Mouse (Mus musculus) lung, embryonic 16.5 days (tissue): ENCODE measurements at regions not wholly inside any gene's neighbourhood (a gene's known extent, or its start where the extent isn't known, plus 50 kb on each side); places are given as distances from the start of the nearest gene placed in this dataset.
A peak's percentile ranks its signal among the peaks of the same experiment; 100 is the strongest.

Experiments used
- ATAC-seq: fragments of 200-750 bp; cut with Nextera tagmentation; 2 replicates; pipeline ENCODE4 v1.8.0; 2017; ENCODE audit warnings: low read depth, mild to moderate bottlenecking, moderate library complexity
- H3K27ac ChIP-seq: fragments of 300-500 bp; sonication (generic); 2 replicates; pipeline ENCODE4 v1.5.1; 2014; ENCODE audit warnings: mild to moderate bottlenecking, control low read depth, low read length
- H3K27me3 ChIP-seq: fragments of 300-500 bp; sonication (generic); 2 replicates; pipeline ENCODE4 v1.6.1; 2014; ENCODE audit warnings: low read depth, low read length, mixed read lengths; ENCODE audit not compliant: control insufficient read depth, insufficient read depth
- H3K36me3 ChIP-seq: fragments of 300-500 bp; sonication (generic); 2 replicates; pipeline ENCODE4 v1.6.1; 2014; ENCODE audit warnings: low read length; ENCODE audit not compliant: control insufficient read depth, insufficient read depth
- H3K4me1 ChIP-seq: fragments of 300-500 bp; sonication (generic); replicated peaks from 2 replicates; pipeline ENCODE4 v1.6.1; 2014; ENCODE audit warnings: low read length, mixed read lengths; ENCODE audit not compliant: control insufficient read depth, insufficient read depth
- H3K4me2 ChIP-seq: fragments of 300-500 bp; sonication (generic); 2 replicates; pipeline ENCODE4 v1.6.1; 2014; ENCODE audit warnings: low read depth, low read length, control low read depth
- H3K4me3 ChIP-seq: fragments of 300-500 bp; sonication (generic); 2 replicates; pipeline ENCODE4 v1.5.1; 2014; ENCODE audit warnings: mild to moderate bottlenecking, low read length, control low read depth
- H3K9ac ChIP-seq: fragments of 300-500 bp; sonication (generic); 2 replicates; pipeline ENCODE4 v1.6.1; 2014; ENCODE audit warnings: low read length, control low read depth
- H3K9me3 ChIP-seq: fragments of 300-500 bp; sonication (generic); 2 replicates; pipeline ENCODE4 v1.6.1; 2016; ENCODE audit warnings: low read length; ENCODE audit not compliant: control insufficient read depth
- WGBS: fragments of 180-500 bp; shearing (Covaris S2); extraction: QIAGEN DNeasy Blood & Tissue Kit; methylation state at CpG from one replicate; pipeline ENCODE4 v1.1.7; 2014; 5-methylcytosine and 5-hydroxymethylcytosine counted together

DNA sequence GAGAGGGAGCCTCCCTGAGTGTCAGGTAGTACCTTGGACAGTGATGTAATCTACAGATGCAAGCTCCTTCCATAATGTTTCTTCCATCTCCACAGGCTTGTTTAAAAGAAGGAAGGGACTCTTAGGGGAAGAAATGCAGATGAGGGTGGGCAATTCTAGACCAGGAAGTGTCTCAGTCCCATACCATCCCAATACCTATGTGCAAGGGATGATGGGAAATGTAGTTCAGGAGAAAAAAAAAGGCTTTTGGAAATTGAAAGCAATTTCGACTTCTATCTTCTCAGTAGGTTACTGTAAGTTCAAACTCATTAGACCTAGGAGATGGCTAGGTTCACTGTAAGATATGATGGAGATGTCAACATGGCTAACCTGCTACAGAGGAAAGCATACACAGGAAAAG lies 68.3 kb downstream of the Cd83 start:
- Histone ChIP-seq H3K9ac (no peak overlapping the region), H3K27ac (no peak overlapping the region), H3K4me3 (no peak overlapping the region), H3K9me3 (no peaks in the 10 kb centered on the region), H3K4me2 (no peak overlapping the region), H3K27me3 (no peaks in the 10 kb centered on the region), H3K4me1 (no peaks in the 10 kb centered on the region), H3K36me3 (no peaks in the 10 kb centered on the region)
- no peak for ATAC-seq
- WGBS: 65% methylated on average over 1 of the region's 1 CpGs

- Histone ChIP-seq H3K9me3 (no peaks in the 10 kb centered on the region), H3K4me1 (no peaks in the 10 kb centered on the region), H3K27me3 (no peaks in the 10 kb centered on the region), H3K9ac (no peak overlapping the region), H3K4me2 (no peak overlapping the region), H3K36me3 (no peaks in the 10 kb centered on the region), H3K27ac (no peak overlapping the region), H3K4me3 (no peak overlapping the region)
- WGBS: 91% methylated on average over 2 of the region's 2 CpGs
- ATAC-seq: no peak
Measured at GRCm38 (mm10) chr13:43854973-43855372, 70.4 kb downstream of the Cd83 start.

DNA sequence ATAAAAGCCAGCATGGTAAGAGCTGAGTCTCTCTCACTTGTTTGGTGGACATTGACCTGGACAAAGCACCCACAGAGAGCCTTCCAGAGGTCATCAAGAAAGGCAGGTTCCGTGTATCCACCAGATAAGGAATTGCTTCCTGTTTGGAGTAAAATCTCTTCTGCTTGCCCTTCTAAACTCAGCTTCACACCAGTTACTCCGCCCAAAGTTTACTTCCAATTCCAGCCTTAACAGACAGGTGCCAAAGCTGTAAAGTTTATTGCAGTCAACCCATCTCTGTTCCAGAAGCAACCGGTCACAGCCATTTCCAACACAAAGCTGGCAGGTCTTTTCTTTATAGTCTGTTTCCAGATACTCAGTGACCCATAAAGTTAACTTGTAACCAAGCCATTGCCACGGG lies 76.4 kb downstream of the Cd83 start:
- Histone ChIP-seq H3K27ac (no peak overlapping the region), H3K4me1 (peaks cover 20% of the 10 kb centered on the region), H3K27me3 (no peaks in the 10 kb centered on the region), H3K9me3 (no peaks in the 10 kb centered on the region), H3K36me3 (no peaks in the 10 kb centered on the region), H3K4me3 (no peak overlapping the region), H3K4me2 (no peak overlapping the region), H3K9ac (no peak overlapping the region)
- 47% methylated on average over 4 of the region's 4 CpGs for WGBS
- ATAC-seq: no peak

GRCm38 (mm10) chr13:43861424-43861823 lies 76.8 kb downstream of the Cd83 start:
- Histone ChIP-seq H3K4me1 (peaks cover 20% of the 10 kb centered on the region), H3K27ac (no peak overlapping the region)
- 71% methylated on average over 7 of the region's 7 CpGs for WGBS

GRCm38 (mm10) chr13:43862056-43862455 lies 77.5 kb downstream of the Cd83 start:
- Histone ChIP-seq H3K4me1 (peaks cover 20% of the 10 kb centered on the region), H3K27me3 (no peaks in the 10 kb centered on the region), H3K9me3 (no peaks in the 10 kb centered on the region), H3K27ac (no peak overlapping the region), H3K36me3 (no peaks in the 10 kb centered on the region), H3K9ac (no peak overlapping the region), H3K4me2 (no peak overlapping the region), H3K4me3 (no peak overlapping the region)
- ATAC-seq: no peak
- 74% methylated on average over 5 of the region's 5 CpGs for WGBS

More at GRCm38 (mm10) chr13:43861424-43861823, 76.8 kb downstream of the Cd83 start:
- Histone ChIP-seq H3K36me3 (no peaks in the 10 kb centered on the region), H3K9me3 (no peaks in the 10 kb centered on the region), H3K27me3 (no peaks in the 10 kb centered on the region), H3K9ac (no peak overlapping the region), H3K4me3 (no peak overlapping the region), H3K4me2 (no peak overlapping the region)
- ATAC-seq: no peak

DNA sequence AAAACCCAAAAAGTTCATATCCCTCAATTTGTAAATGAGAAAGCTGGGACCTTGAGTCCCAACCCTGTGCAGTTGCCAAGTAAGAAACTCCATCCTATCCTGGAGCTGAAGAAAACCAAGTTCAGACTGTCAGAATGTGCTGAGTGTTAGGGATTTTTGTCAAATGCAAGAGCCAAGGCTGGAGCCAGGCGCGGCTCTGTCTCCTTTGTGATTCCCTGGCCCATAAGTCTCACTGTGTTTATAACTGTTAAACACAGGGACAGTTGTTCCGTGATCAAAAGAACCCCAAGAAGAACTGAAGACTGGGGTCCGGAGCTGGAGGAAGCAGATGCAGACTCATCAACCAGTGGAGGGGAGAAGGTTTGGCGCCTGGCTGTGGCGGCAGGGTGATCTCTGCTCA lies 78.0 kb downstream of the Cd83 start:
- 42% methylated on average over 6 of the region's 6 CpGs for WGBS
- ATAC-seq: no peak
- no peaks in the 10 kb centered on the region for H3K36me3 ChIP-seq
- H3K4me2 ChIP-seq: no peak overlapping the region
- peak overlapping the region; percentile 36; the same call in 1 of the 2 replicates for H3K27ac ChIP-seq
- no peaks in the 10 kb centered on the region for H3K9me3 ChIP-seq
- no peak overlapping the region for H3K4me3 ChIP-seq
- H3K9ac ChIP-seq: no peak overlapping the region
- H3K27me3 ChIP-seq: no peaks in the 10 kb centered on the region
- peaks cover 20% of the 10 kb centered on the region for H3K4me1 ChIP-seq

- Histone ChIP-seq H3K4me1 (peaks cover 20% of the 10 kb centered on the region), H3K27ac (no peak overlapping the region), H3K4me2 (no peak overlapping the region), H3K9me3 (no peaks in the 10 kb centered on the region), H3K27me3 (no peaks in the 10 kb centered on the region), H3K36me3 (no peaks in the 10 kb centered on the region), H3K4me3 (no peak overlapping the region), H3K9ac (no peak overlapping the region)
- 83% methylated on average over 7 of the region's 7 CpGs for WGBS
- ATAC-seq: no peak
Measured at GRCm38 (mm10) chr13:43863581-43864100, 79.1 kb downstream of the Cd83 start.

GRCm38 (mm10) chr13:43864153-43864861 lies 79.7 kb downstream of the Cd83 start:
- no peaks in the 10 kb centered on the region for H3K27me3 ChIP-seq
- peak overlapping the region; percentile 77 for H3K27ac ChIP-seq
- WGBS: 2% methylated on average over 35 of the region's 35 CpGs
- ATAC-seq: peak; percentile 100
- peaks cover 20% of the 10 kb centered on the region for H3K4me1 ChIP-seq
- no peaks in the 10 kb centered on the region for H3K9me3 ChIP-seq
- peak overlapping the region; percentile 61 for H3K4me2 ChIP-seq
- peak overlapping the region; percentile 38 for H3K4me3 ChIP-seq
- H3K9ac ChIP-seq: peak overlapping the region; percentile 63
- no peaks in the 10 kb centered on the region for H3K36me3 ChIP-seq

GRCm38 (mm10) chr13:43865036-43865435 lies 80.5 kb downstream of the Cd83 start:
- Histone ChIP-seq H3K27me3 (no peaks in the 10 kb centered on the region), H3K4me2 (peak overlapping the region; percentile 61), H3K9me3 (no peaks in the 10 kb centered on the region), H3K27ac (peak overlapping the region; percentile 77), H3K4me3 (peak overlapping the region; percentile 38), H3K4me1 (peaks cover 20% of the 10 kb centered on the region), H3K9ac (peak overlapping the region; percentile 48), H3K36me3 (no peaks in the 10 kb centered on the region)
- WGBS: 4% methylated on average over 20 of the region's 20 CpGs
- ATAC-seq: peak; percentile 21
